Mouse (Mus musculus): ENCODE data around the gene Rundc3a. TPM values are rescaled to one million over a fixed set of nuclear protein-coding genes. Genes with fewer than 3 reads are reported as not detected.
"Not testable (repeated sequence)": the region's sequence is repeated elsewhere in the genome, so short reads cannot be mapped to it uniquely, and the experiment has no call there.

The Rundc3a gene
- polyA plus RNA-seq, 1 experiment from 2014 or later = 7.0 TPM

- Histone ChIP-seq H3K36me3 (ENCODE audit: insufficient read depth, low read length) (peaks cover 7% of the 10 kb centered on the region; the same call in 1 of the 2 replicates), H3K27ac (peak overlapping the region; percentile 78), H3K4me1 (replicated peaks; ENCODE audit: insufficient read depth, low read length) (peaks cover 13% of the 10 kb centered on the region), H3K27me3 (ENCODE audit: insufficient read depth, low read length) (no peaks in the 10 kb centered on the region), H3K4me2 (ENCODE audit: low read length) (peak overlapping the region; percentile 42), H3K9me3 (replicated peaks; ENCODE audit: low read length) (no peaks in the 10 kb centered on the region), H3K4me3 (replicated peaks; ENCODE audit: low read depth, low read length) (peak overlapping the region; percentile 9; the same call in 1 of the 2 replicates), H3K9ac (ENCODE audit: low read depth, low read length) (no peak overlapping the region)
- ATAC-seq (replicated peaks; ENCODE audit: low FRiP score, low read depth) = no peak
- TF ChIP-seq CTCF (IDR thresholded peaks at IDR 0.05; ENCODE audit: low read depth) = no peak
- DNase-seq (ENCODE audit: low spot score) = no peak
- WGBS = 31% methylated on average over 15 of the region's 15 CpGs
Measured at GRCm38 (mm10) chr11:102408888-102409794, 15.9 kb downstream of the Rundc3a start.

- H3K4me2 ChIP-seq (ENCODE audit: low read length) = no peak overlapping the region
- H3K9ac ChIP-seq (ENCODE audit: low read depth, low read length) = no peak overlapping the region
- peak overlapping the region; percentile 78 for H3K27ac ChIP-seq
- H3K9me3 ChIP-seq (replicated peaks; ENCODE audit: low read length) = no peaks in the 10 kb centered on the region
- H3K4me3 ChIP-seq (replicated peaks; ENCODE audit: low read depth, low read length) = no peak overlapping the region
- no peak for TF ChIP-seq CTCF (IDR thresholded peaks at IDR 0.05; ENCODE audit: low read depth)
- ATAC-seq (replicated peaks; ENCODE audit: low FRiP score, low read depth) (no peak), DNase-seq (ENCODE audit: low spot score) (no peak)
- 0 out of 2 replicates have a peak, but pooled peaks cover 1% of the 10 kb centered on the region for H3K36me3 ChIP-seq (ENCODE audit: insufficient read depth, low read length)
- no peaks in the 10 kb centered on the region for H3K27me3 ChIP-seq (ENCODE audit: insufficient read depth, low read length)
- 64% methylated on average over 3 of the region's 3 CpGs for WGBS
- H3K4me1 ChIP-seq (replicated peaks; ENCODE audit: insufficient read depth, low read length) = peaks cover 8% of the 10 kb centered on the region; the same call in 1 of the 2 replicates
Measured at GRCm38 (mm10) chr11:102409795-102410330, 16.7 kb downstream of the Rundc3a start.

GRCm38 (mm10) chr11:102410345-102410744 is 17.1 kb downstream of the Rundc3a start:
- DNase-seq (ENCODE audit: low spot score); H3K27me3 ChIP-seq (ENCODE audit: insufficient read depth, low read length); ATAC-seq (replicated peaks; ENCODE audit: low FRiP score, low read depth); H3K9me3 ChIP-seq (replicated peaks; ENCODE audit: low read length); H3K4me3 ChIP-seq (replicated peaks; ENCODE audit: low read depth, low read length); H3K36me3 ChIP-seq (ENCODE audit: insufficient read depth, low read length); H3K27ac ChIP-seq; H3K4me2 ChIP-seq (ENCODE audit: low read length); H3K4me1 ChIP-seq (replicated peaks; ENCODE audit: insufficient read depth, low read length); H3K9ac ChIP-seq (ENCODE audit: low read depth, low read length): not testable (repeated sequence)
- 94% methylated on average over 3 of the region's 3 CpGs for WGBS

GRCm38 (mm10) chr11:102411061-102411460 is 17.9 kb downstream of the Rundc3a start:
- Histone ChIP-seq H3K4me3 (replicated peaks; ENCODE audit: low read depth, low read length) (no peak overlapping the region), H3K27me3 (ENCODE audit: insufficient read depth, low read length) (no peaks in the 10 kb centered on the region), H3K4me1 (replicated peaks; ENCODE audit: insufficient read depth, low read length) (peaks cover 5% of the 10 kb centered on the region; the same call in 1 of the 2 replicates), H3K27ac (no peak overlapping the region), H3K36me3 (ENCODE audit: insufficient read depth, low read length) (no peaks in the 10 kb centered on the region), H3K4me2 (ENCODE audit: low read length) (no peak overlapping the region), H3K9me3 (replicated peaks; ENCODE audit: low read length) (no peaks in the 10 kb centered on the region), H3K9ac (ENCODE audit: low read depth, low read length) (no peak overlapping the region)
- 70% methylated on average over 3 of the region's 3 CpGs for WGBS
- TF ChIP-seq CTCF (IDR thresholded peaks at IDR 0.05; ENCODE audit: low read depth) = no peak
- ATAC-seq (replicated peaks; ENCODE audit: low FRiP score, low read depth) (no peak), DNase-seq (ENCODE audit: low spot score) (no peak)

- no peaks in the 10 kb centered on the region for H3K36me3 ChIP-seq (ENCODE audit: insufficient read depth, low read length)
- H3K4me2 ChIP-seq (ENCODE audit: low read length) = no peak overlapping the region
- TF ChIP-seq CTCF (IDR thresholded peaks at IDR 0.05; ENCODE audit: low read depth) = peak; percentile 97
- WGBS = 6% methylated on average over 11 of the region's 11 CpGs
- no peak overlapping the region for H3K27ac ChIP-seq
- H3K27me3 ChIP-seq (ENCODE audit: insufficient read depth, low read length) = no peaks in the 10 kb centered on the region
- no peaks in the 10 kb centered on the region for H3K9me3 ChIP-seq (replicated peaks; ENCODE audit: low read length)
- H3K4me1 ChIP-seq (replicated peaks; ENCODE audit: insufficient read depth, low read length) = no peaks in the 10 kb centered on the region
- no peak overlapping the region for H3K4me3 ChIP-seq (replicated peaks; ENCODE audit: low read depth, low read length)
- peak; percentile 95 for DNase-seq (ENCODE audit: low spot score)
- no peak for ATAC-seq (replicated peaks; ENCODE audit: low FRiP score, low read depth)
- H3K9ac ChIP-seq (ENCODE audit: low read depth, low read length) = no peak overlapping the region
Measured at GRCm38 (mm10) chr11:102411704-102412103, 18.5 kb downstream of the Rundc3a start.

- Histone ChIP-seq H3K9me3 (replicated peaks; ENCODE audit: low read length) (no peaks in the 10 kb centered on the region), H3K4me1 (replicated peaks; ENCODE audit: insufficient read depth, low read length) (no peaks in the 10 kb centered on the region), H3K36me3 (ENCODE audit: insufficient read depth, low read length) (no peaks in the 10 kb centered on the region), H3K4me3 (replicated peaks; ENCODE audit: low read depth, low read length) (no peak overlapping the region), H3K4me2 (ENCODE audit: low read length) (no peak overlapping the region), H3K9ac (ENCODE audit: low read depth, low read length) (no peak overlapping the region), H3K27ac (no peak overlapping the region), H3K27me3 (ENCODE audit: insufficient read depth, low read length) (no peaks in the 10 kb centered on the region)
- ATAC-seq (replicated peaks; ENCODE audit: low FRiP score, low read depth) = no peak
- no peak for TF ChIP-seq CTCF (IDR thresholded peaks at IDR 0.05; ENCODE audit: low read depth)
- no peak for DNase-seq (ENCODE audit: low spot score)
- 66% methylated on average over 8 of the region's 8 CpGs for WGBS
Measured at GRCm38 (mm10) chr11:102413059-102413458, 19.9 kb downstream of the Rundc3a start.

Measured in kidney, postnatal 0 days (tissue).